Mouse (Mus musculus): ENCODE measurements at regions not wholly inside any gene's neighbourhood (a gene's known extent, or its start where the extent isn't known, plus 50 kb on each side); places are given as distances from the start of the nearest gene placed in this dataset.

DNA sequence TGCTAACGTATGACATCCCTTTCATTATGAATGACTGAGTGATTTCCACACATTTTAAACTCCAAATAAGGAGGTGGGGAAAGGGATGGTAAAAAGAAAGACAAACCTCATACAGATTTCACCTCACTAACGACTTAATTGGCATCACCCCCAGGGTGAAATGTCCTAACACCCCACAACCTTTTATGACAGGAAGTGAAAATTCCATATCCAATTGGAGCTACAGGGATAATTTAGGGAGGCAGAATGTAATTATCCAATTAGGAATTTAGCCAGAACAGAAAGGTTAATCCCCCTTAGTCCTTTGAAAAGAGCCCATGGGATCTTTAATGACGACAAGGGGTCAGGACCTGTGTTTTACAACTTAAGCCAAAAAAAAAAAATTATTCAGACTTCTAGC is 846.8 kb downstream of the Tmem182 start:
- Histone ChIP-seq H3K9me3 (ENCODE audit: control insufficient read depth, low read length) (no peaks in the 10 kb centered on the region), H3K36me3 (ENCODE audit: control insufficient read depth, insufficient read depth, low read length) (no peaks in the 10 kb centered on the region), H3K27me3 (ENCODE audit: control insufficient read depth, insufficient read depth, low read length) (no peaks in the 10 kb centered on the region), H3K9ac (ENCODE audit: low read length) (no peak overlapping the region), H3K4me2 (ENCODE audit: low read depth) (no peak overlapping the region), H3K4me1 (ENCODE audit: control insufficient read depth, insufficient read depth, low read length) (peaks cover 3% of the 10 kb centered on the region; the same call in 1 of the 2 replicates), H3K4me3 (ENCODE audit: low read depth, low read length) (no peak overlapping the region), H3K27ac (ENCODE audit: low read depth, low read length) (no peak overlapping the region)
- ATAC-seq (ENCODE audit: insufficient read depth, low FRiP score, low TSS enrichment) (no peak), DNase-seq (ENCODE audit: low spot score) (no peak)
- WGBS: 26% methylated on average over 3 of the region's 3 CpGs

DNA sequence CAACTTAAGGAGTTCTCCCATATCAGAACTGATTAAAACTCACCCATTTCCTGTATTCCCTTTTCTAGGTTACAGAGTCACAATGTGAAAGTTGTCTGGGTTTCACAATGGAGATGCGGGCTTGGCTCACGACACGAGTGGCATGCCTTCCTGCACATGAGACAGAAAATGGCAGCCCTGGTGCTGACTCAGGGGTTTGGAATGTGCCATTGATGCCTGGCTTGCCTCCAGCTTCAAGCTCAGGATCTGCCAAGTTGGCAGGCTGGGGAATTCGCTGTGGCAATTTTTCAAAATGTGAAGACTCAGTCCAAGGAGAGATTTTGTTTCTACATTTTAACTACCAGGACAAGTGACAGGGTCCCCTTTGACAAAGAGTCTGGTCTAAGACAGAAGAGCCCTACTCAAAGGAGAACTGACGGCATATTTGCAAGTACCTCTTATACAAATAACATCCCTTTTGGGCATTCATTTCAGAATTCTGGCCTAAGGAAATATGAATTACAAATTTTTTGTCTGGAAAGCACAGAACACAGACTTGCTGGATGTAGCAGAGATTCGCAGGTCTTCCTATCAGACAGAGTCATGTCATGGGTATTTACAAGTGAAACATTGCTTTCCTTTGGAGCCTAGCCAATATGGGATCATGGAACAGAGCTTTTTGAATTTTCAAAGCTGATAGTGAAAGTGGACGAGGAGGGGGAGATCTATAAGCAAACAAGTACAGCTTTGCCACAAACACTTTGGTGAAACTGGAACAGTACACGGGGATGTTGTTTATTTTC is 847.4 kb downstream of the Tmem182 start:
- no peak overlapping the region for H3K27ac ChIP-seq (ENCODE audit: low read depth, low read length)

DNA sequence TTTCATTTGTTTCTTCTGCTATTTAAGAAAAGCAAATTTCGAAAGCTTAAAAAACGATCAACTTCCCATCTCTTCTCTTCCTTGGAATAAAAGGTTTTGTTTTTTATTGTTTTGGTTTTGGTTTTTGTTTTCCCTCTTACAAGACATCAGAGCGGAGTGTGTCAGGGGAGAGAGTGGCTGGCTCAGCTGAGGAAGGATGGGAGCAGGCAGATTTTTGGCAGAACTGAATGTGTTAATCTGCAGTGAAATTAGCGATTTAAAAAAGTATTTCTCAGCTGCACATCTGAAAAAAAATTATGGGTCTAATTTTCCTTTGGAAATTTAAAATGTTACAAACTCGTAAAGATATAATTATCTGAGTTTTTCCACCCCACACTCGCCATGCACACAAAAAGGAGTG is 868.7 kb downstream of the Tmem182 start:
- 87% methylated on average over 6 of the region's 6 CpGs for WGBS
- no peak for ATAC-seq (ENCODE audit: insufficient read depth, low FRiP score, low TSS enrichment)
- Histone ChIP-seq H3K27ac (ENCODE audit: low read depth, low read length) (no peak overlapping the region), H3K9me3 (ENCODE audit: control insufficient read depth, low read length) (no peaks in the 10 kb centered on the region), H3K4me1 (ENCODE audit: control insufficient read depth, insufficient read depth, low read length) (no peaks in the 10 kb centered on the region), H3K36me3 (ENCODE audit: control insufficient read depth, insufficient read depth, low read length) (no peaks in the 10 kb centered on the region), H3K4me2 (ENCODE audit: low read depth) (no peak overlapping the region), H3K9ac (ENCODE audit: low read length) (no peak overlapping the region), H3K4me3 (ENCODE audit: low read depth, low read length) (no peak overlapping the region), H3K27me3 (ENCODE audit: control insufficient read depth, insufficient read depth, low read length) (no peaks in the 10 kb centered on the region)
- no peak for DNase-seq (ENCODE audit: low spot score)

More for the DNA sequence above, 847.4 kb downstream of the Tmem182 start:
- no peaks in the 10 kb centered on the region for H3K27me3 ChIP-seq (ENCODE audit: control insufficient read depth, insufficient read depth, low read length)
- H3K4me3 ChIP-seq (ENCODE audit: low read depth, low read length): no peak overlapping the region
- H3K36me3 ChIP-seq (ENCODE audit: control insufficient read depth, insufficient read depth, low read length): no peaks in the 10 kb centered on the region
- WGBS: 63% methylated on average over 8 of the region's 8 CpGs
- H3K4me2 ChIP-seq (ENCODE audit: low read depth): no peak overlapping the region
- DNase-seq (ENCODE audit: low spot score) (peak; percentile 13), ATAC-seq (ENCODE audit: insufficient read depth, low FRiP score, low TSS enrichment) (no peak)
- no peaks in the 10 kb centered on the region for H3K9me3 ChIP-seq (ENCODE audit: control insufficient read depth, low read length)
- peaks cover 3% of the 10 kb centered on the region; the same call in 1 of the 2 replicates for H3K4me1 ChIP-seq (ENCODE audit: control insufficient read depth, insufficient read depth, low read length)
- no peak overlapping the region for H3K9ac ChIP-seq (ENCODE audit: low read length)

DNA sequence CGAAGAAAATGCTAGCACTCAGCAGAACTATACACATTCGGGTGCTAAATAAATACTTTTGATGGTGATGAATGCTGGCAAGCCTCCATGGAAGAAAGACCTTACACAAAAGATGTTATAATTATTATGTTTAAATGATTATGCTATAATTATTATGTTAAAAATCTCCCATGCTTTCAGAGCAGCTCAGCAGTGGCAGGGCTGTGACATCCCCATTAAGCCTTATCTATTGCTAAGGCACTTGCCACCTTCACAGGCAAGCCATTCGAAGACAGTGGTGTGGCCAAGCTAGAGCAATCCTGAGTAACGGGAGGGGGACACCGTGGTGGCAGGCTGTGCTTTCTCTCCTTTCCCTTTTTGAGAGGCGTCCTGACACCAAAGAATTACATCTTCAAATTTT is 869.9 kb downstream of the Tmem182 start:
- DNase-seq (ENCODE audit: low spot score): no peak
- ATAC-seq (ENCODE audit: insufficient read depth, low FRiP score, low TSS enrichment): no peak

DNA sequence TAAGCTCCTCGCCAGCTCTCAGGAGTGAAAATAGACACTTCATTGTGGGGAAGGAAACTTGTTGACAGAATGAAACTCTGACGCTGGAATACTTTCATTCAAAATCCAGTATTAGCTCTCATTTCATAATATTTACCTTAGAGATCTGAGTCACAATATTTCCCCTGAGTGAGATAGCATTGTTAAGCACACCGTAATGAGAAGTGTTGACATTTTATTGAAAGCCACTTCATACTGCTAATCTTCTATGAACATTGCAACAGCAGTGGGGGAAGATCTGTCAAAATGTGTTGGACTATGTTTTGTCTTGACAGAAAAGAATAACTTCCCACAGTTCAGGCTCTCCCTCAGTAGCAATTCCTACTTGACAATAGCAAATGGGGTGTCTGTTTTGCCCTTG is 900.3 kb downstream of the Tmem182 start:
- Histone ChIP-seq H3K27me3 (ENCODE audit: control insufficient read depth, insufficient read depth, low read length) (no peaks in the 10 kb centered on the region), H3K4me1 (ENCODE audit: control insufficient read depth, insufficient read depth, low read length) (no peaks in the 10 kb centered on the region), H3K9me3 (ENCODE audit: control insufficient read depth, low read length) (no peaks in the 10 kb centered on the region), H3K9ac (ENCODE audit: low read length) (no peak overlapping the region), H3K27ac (ENCODE audit: low read depth, low read length) (no peak overlapping the region), H3K4me2 (ENCODE audit: low read depth) (no peak overlapping the region), H3K4me3 (ENCODE audit: low read depth, low read length) (no peak overlapping the region), H3K36me3 (ENCODE audit: control insufficient read depth, insufficient read depth, low read length) (no peaks in the 10 kb centered on the region)
- 83% methylated on average over 3 of the region's 3 CpGs for WGBS
- ATAC-seq (ENCODE audit: insufficient read depth, low FRiP score, low TSS enrichment) (no peak), DNase-seq (ENCODE audit: low spot score) (no peak)

More for the DNA sequence above, 869.9 kb downstream of the Tmem182 start:
- no peak overlapping the region for H3K9ac ChIP-seq (ENCODE audit: low read length)
- H3K4me3 ChIP-seq (ENCODE audit: low read depth, low read length): no peak overlapping the region
- no peaks in the 10 kb centered on the region for H3K36me3 ChIP-seq (ENCODE audit: control insufficient read depth, insufficient read depth, low read length)
- no peaks in the 10 kb centered on the region for H3K4me1 ChIP-seq (ENCODE audit: control insufficient read depth, insufficient read depth, low read length)
- 60% methylated on average over 6 of the region's 6 CpGs for WGBS
- no peaks in the 10 kb centered on the region for H3K9me3 ChIP-seq (ENCODE audit: control insufficient read depth, low read length)
- H3K27me3 ChIP-seq (ENCODE audit: control insufficient read depth, insufficient read depth, low read length): no peaks in the 10 kb centered on the region
- H3K27ac ChIP-seq (ENCODE audit: low read depth, low read length): no peak overlapping the region
- H3K4me2 ChIP-seq (ENCODE audit: low read depth): no peak overlapping the region

DNA sequence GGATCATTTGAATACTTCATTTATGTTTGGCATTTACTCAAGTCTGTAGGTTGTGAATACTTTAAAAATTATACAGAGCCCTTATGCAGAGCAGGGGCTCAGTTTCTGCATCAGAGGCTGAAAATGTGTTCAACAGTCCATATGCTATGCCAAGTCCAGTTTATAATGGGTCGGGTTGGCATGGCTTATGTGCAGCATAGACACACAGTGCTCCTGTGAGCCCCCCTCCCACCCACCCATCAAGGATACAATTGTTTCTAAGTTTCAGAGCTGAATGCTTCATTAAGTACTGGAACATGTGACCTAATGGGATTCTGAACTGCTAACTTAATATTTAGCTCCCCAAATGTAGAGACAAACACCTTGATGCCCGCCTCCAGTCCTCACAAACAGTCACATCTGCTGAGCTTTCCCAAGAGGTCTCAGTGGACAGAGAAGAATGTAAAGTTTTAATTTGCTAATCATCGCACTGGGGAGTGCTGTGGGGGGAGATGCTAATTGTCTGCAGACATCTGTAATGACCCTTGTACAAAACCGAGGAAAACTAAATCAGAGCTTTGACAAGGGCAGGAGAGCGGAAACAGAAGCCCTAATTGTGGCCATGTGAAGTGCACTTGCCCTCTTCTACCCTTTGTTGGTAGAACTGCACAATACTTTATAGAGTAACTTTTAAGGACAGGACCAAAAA is 937.4 kb downstream of the Tmem182 start:
- H3K27me3 ChIP-seq (ENCODE audit: control insufficient read depth, insufficient read depth, low read length): no peaks in the 10 kb centered on the region
- H3K27ac ChIP-seq (ENCODE audit: low read depth, low read length): no peak overlapping the region
- ATAC-seq (ENCODE audit: insufficient read depth, low FRiP score, low TSS enrichment) (peak; percentile 55; the same call in 1 of the 2 replicates), DNase-seq (ENCODE audit: low spot score) (peak; percentile 25)
- no peak overlapping the region for H3K4me2 ChIP-seq (ENCODE audit: low read depth)
- 43% methylated on average over 5 of the region's 5 CpGs for WGBS
- no peak overlapping the region for H3K9ac ChIP-seq (ENCODE audit: low read length)
- no peaks in the 10 kb centered on the region for H3K9me3 ChIP-seq (ENCODE audit: control insufficient read depth, low read length)
- H3K36me3 ChIP-seq (ENCODE audit: control insufficient read depth, insufficient read depth, low read length): no peaks in the 10 kb centered on the region
- H3K4me3 ChIP-seq (ENCODE audit: low read depth, low read length): no peak overlapping the region
- H3K4me1 ChIP-seq (ENCODE audit: control insufficient read depth, insufficient read depth, low read length): no peaks in the 10 kb centered on the region

DNA sequence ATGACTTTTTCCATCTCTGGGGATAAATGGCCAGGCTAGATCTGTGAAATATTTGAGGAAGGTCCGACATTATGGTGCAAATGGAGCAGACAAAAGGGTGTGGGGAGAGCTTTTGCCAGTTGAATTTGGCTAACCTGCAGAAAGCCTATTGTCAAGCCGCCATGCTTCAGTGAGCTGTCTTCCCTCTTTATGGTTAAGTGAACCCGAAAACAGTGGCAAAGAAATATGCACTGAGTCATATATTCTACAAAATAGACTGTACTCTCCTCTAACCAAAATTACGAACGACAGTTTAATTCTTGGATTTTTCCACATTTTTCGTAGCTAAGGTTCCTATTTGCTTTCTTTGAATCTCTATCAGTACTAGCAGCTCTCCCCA is 937.9 kb downstream of the Tmem182 start:
- no peak overlapping the region for H3K4me2 ChIP-seq (ENCODE audit: low read depth)
- WGBS: 48% methylated on average over 6 of the region's 6 CpGs
- H3K4me3 ChIP-seq (ENCODE audit: low read depth, low read length): no peak overlapping the region

DNA sequence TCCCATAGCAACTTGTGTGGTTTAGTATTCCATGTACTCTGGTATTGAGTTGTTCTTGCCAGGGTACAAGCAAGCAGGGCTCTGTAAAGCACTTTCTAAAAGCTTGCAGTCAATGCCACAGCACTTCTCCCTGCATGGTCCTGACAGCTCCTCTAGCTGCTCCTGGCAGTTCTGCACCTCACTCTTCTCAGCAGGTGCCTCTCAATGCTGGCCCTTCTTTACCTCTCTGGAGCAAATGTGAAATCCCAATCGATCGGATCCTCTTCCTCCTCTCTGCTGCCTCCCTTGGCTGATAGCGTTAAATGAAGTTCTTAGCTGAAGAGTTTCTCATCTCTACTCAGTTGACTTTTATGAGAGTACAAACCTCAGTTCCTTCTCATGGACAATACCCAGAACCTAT is 939.1 kb downstream of the Tmem182 start:
- H3K9ac ChIP-seq (ENCODE audit: low read length): no peak overlapping the region
- no peak overlapping the region for H3K27ac ChIP-seq (ENCODE audit: low read depth, low read length)
- no peak overlapping the region for H3K4me3 ChIP-seq (ENCODE audit: low read depth, low read length)
- no peaks in the 10 kb centered on the region for H3K9me3 ChIP-seq (ENCODE audit: control insufficient read depth, low read length)
- 62% methylated on average over 3 of the region's 3 CpGs for WGBS
- no peak overlapping the region for H3K4me2 ChIP-seq (ENCODE audit: low read depth)
- H3K36me3 ChIP-seq (ENCODE audit: control insufficient read depth, insufficient read depth, low read length): no peaks in the 10 kb centered on the region
- DNase-seq (ENCODE audit: low spot score) (no peak), ATAC-seq (ENCODE audit: insufficient read depth, low FRiP score, low TSS enrichment) (no peak)
- no peaks in the 10 kb centered on the region for H3K4me1 ChIP-seq (ENCODE audit: control insufficient read depth, insufficient read depth, low read length)
- H3K27me3 ChIP-seq (ENCODE audit: control insufficient read depth, insufficient read depth, low read length): no peaks in the 10 kb centered on the region

More for the DNA sequence above, 937.9 kb downstream of the Tmem182 start:
- Histone ChIP-seq H3K4me1 (ENCODE audit: control insufficient read depth, insufficient read depth, low read length) (no peaks in the 10 kb centered on the region), H3K27ac (ENCODE audit: low read depth, low read length) (no peak overlapping the region), H3K27me3 (ENCODE audit: control insufficient read depth, insufficient read depth, low read length) (no peaks in the 10 kb centered on the region), H3K36me3 (ENCODE audit: control insufficient read depth, insufficient read depth, low read length) (no peaks in the 10 kb centered on the region), H3K9ac (ENCODE audit: low read length) (no peak overlapping the region), H3K9me3 (ENCODE audit: control insufficient read depth, low read length) (no peaks in the 10 kb centered on the region)
- peak; percentile 27; the same call in 1 of the 2 replicates for ATAC-seq (ENCODE audit: insufficient read depth, low FRiP score, low TSS enrichment)
- DNase-seq (ENCODE audit: low spot score): no peak

DNA sequence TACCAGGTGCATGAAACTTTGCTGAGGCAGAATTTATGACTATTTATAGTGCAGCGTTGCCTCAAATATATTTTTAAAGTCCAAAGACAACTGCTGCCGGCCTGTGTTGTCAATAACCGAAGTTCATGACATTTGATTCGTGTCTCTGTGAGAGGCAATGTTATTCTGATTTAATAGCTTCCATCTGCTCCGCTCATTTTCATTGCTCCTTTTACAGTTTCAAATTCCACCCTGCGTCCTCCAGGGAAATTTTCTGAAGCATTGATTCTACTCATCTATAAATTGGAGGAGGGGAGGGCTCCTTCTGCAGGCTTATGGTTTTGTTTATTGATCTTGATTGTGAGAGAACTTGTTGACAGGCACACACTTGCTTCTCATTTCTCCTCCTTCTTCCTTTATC is 936.2 kb upstream of the Pou3f3 start:
- no peak for DNase-seq (ENCODE audit: low spot score)
- no peaks in the 10 kb centered on the region for H3K27me3 ChIP-seq (ENCODE audit: control insufficient read depth, insufficient read depth, low read length)
- no peak overlapping the region for H3K4me3 ChIP-seq (ENCODE audit: low read depth, low read length)
- no peak overlapping the region for H3K27ac ChIP-seq (ENCODE audit: low read depth, low read length)
- H3K9me3 ChIP-seq (ENCODE audit: control insufficient read depth, low read length): no peaks in the 10 kb centered on the region
- WGBS: 53% methylated on average over 6 of the region's 6 CpGs
- H3K36me3 ChIP-seq (ENCODE audit: control insufficient read depth, insufficient read depth, low read length): no peaks in the 10 kb centered on the region
- H3K9ac ChIP-seq (ENCODE audit: low read length): no peak overlapping the region
- ATAC-seq (ENCODE audit: insufficient read depth, low FRiP score, low TSS enrichment): no peak
- no peaks in the 10 kb centered on the region for H3K4me1 ChIP-seq (ENCODE audit: control insufficient read depth, insufficient read depth, low read length)
- no peak overlapping the region for H3K4me2 ChIP-seq (ENCODE audit: low read depth)
